Mouse (Mus musculus) forebrain, embryonic 11.5 days (tissue): ENCODE data around the gene Gm20708. TPM values are rescaled to one million over a fixed set of nuclear protein-coding genes. Genes with fewer than 3 reads are reported as not detected.
"Not testable (repeated sequence)": the region's sequence is repeated elsewhere in the genome, so short reads cannot be mapped to it uniquely, and the experiment has no call there.

Experiments used
- ATAC-seq: fragments of 200-750 bp; cut with Nextera tagmentation; replicated peaks from 2 replicates; pipeline ENCODE4 v1.8.0; 2017; ENCODE audit warnings: moderate TSS enrichment; ENCODE audit not compliant: low FRiP score
- DNase-seq: peaks from one replicate; pipeline ENCODE4 v3.0.0-alpha.2; 2017; ENCODE audit warnings: low spot score
- H3K27ac ChIP-seq: fragments of 300-500 bp; sonication (generic); 2 replicates; pipeline ENCODE4 v1.5.1; 2014; ENCODE audit warnings: low read depth, low read length
- H3K27me3 ChIP-seq: fragments of 300-500 bp; sonication (generic); 2 replicates; pipeline ENCODE4 v1.6.1; 2014; ENCODE audit warnings: mild to moderate bottlenecking, low read length, mixed read lengths; ENCODE audit not compliant: control insufficient read depth, insufficient read depth
- H3K36me3 ChIP-seq: fragments of 300-500 bp; sonication (generic); 2 replicates; pipeline ENCODE4 v1.6.1; 2014; ENCODE audit warnings: mild to moderate bottlenecking, low read length, moderate library complexity, mixed read lengths; ENCODE audit not compliant: control insufficient read depth, insufficient read depth
- H3K4me1 ChIP-seq: fragments of 300-500 bp; sonication (generic); replicated peaks from 2 replicates; pipeline ENCODE4 v1.6.1; 2014; ENCODE audit warnings: low read length, mixed read lengths; ENCODE audit not compliant: control insufficient read depth, insufficient read depth
- H3K4me2 ChIP-seq: fragments of 300-500 bp; sonication (generic); 2 replicates; pipeline ENCODE4 v1.6.1; 2014; ENCODE audit warnings: low read depth, mild to moderate bottlenecking, low read length, moderate library complexity, mixed read lengths; ENCODE audit not compliant: severe bottlenecking
- H3K4me3 ChIP-seq: fragments of 300-500 bp; sonication (generic); 2 replicates; pipeline ENCODE4 v1.5.1; 2014; ENCODE audit warnings: low read depth, low read length
- H3K9ac ChIP-seq: fragments of 300-500 bp; sonication (generic); 2 replicates; pipeline ENCODE4 v1.6.1; 2014; ENCODE audit warnings: low read length
- H3K9me3 ChIP-seq: fragments of 300-500 bp; sonication (generic); 2 replicates; pipeline ENCODE4 v1.6.1; 2016; ENCODE audit warnings: low read length, mixed read lengths; ENCODE audit not compliant: control insufficient read depth
- WGBS: fragments of 180-500 bp; shearing (Covaris S2); extraction: QIAGEN DNeasy Blood & Tissue Kit; methylation state at CpG from one replicate; pipeline ENCODE4 v1.1.7; 2014; 5-methylcytosine and 5-hydroxymethylcytosine counted together
- polyA plus RNA-seq: library from polyadenylated mRNA; unstranded; fragments of >200 nt; fragmentation: Nextera tagmentation; extraction: Ambion mirVana; gene quantifications from 2 replicates; pipeline ENCODE4 v1.2.1, GENCODE M21; 2014

Gm20708 gene
- polyA plus RNA-seq, 1 experiment from 2014 or later, result 0.55 TPM

- Histone ChIP-seq H3K27ac (no peak overlapping the region), H3K9ac (no peak overlapping the region), H3K4me3 (no peak overlapping the region), H3K27me3 (peaks cover 31% of the 10 kb centered on the region), H3K9me3 (no peaks in the 10 kb centered on the region), H3K36me3 (no peaks in the 10 kb centered on the region), H3K4me2 (no peak overlapping the region), H3K4me1 (peaks cover 8% of the 10 kb centered on the region)
- 6% methylated on average over 10 of the region's 10 CpGs for WGBS
- no peak for ATAC-seq
- DNase-seq, result peak; percentile 79
Measured at GRCm38 (mm10) chr11:117786294-117786693, 23.2 kb upstream of the Gm20708 start.

- not testable (repeated sequence) for ATAC-seq, H3K9ac ChIP-seq, H3K9me3 ChIP-seq, DNase-seq, H3K36me3 ChIP-seq, H3K4me1 ChIP-seq, H3K27ac ChIP-seq, H3K4me2 ChIP-seq, H3K4me3 ChIP-seq
- 78% methylated on average over 7 of the region's 7 CpGs for WGBS
- peaks cover 11% of the 10 kb centered on the region for H3K27me3 ChIP-seq
Measured at GRCm38 (mm10) chr11:117788481-117788880, 21.0 kb upstream of the Gm20708 start.

- peak; percentile 88 for DNase-seq
- 9% methylated on average over 13 of the region's 14 CpGs for WGBS
- no peak overlapping the region; the same call in 1 of the 2 replicates for H3K4me3 ChIP-seq
- no peaks in the 10 kb centered on the region for H3K36me3 ChIP-seq
- no peak overlapping the region for H3K27ac ChIP-seq
- ATAC-seq, result 0 out of 2 replicates have a peak, but pooled peaks have one; percentile 15
- H3K4me2 ChIP-seq, result peak overlapping the region; percentile 30
- no peaks in the 10 kb centered on the region for H3K9me3 ChIP-seq
- H3K4me1 ChIP-seq, result no peaks in the 10 kb centered on the region
- no peak overlapping the region for H3K9ac ChIP-seq
- H3K27me3 ChIP-seq, result 0 out of 2 replicates have a peak, but pooled peaks cover 5% of the 10 kb centered on the region
Measured at GRCm38 (mm10) chr11:117790286-117790685, 19.2 kb upstream of the Gm20708 start.

- Histone ChIP-seq H3K27me3 (0 out of 2 replicates have a peak, but pooled peaks cover 5% of the 10 kb centered on the region), H3K9me3 (no peaks in the 10 kb centered on the region), H3K4me1 (no peaks in the 10 kb centered on the region), H3K27ac (no peak overlapping the region), H3K4me2 (peak overlapping the region; percentile 30), H3K9ac (no peak overlapping the region), H3K36me3 (no peaks in the 10 kb centered on the region), H3K4me3 (no peak overlapping the region; the same call in 1 of the 2 replicates)
- 29% methylated on average over 23 of the region's 23 CpGs for WGBS
- ATAC-seq, result no peak
- DNase-seq, result no peak
Measured at GRCm38 (mm10) chr11:117790703-117791440, 18.6 kb upstream of the Gm20708 start.

- Histone ChIP-seq H3K4me2 (no peak overlapping the region), H3K27ac (no peak overlapping the region), H3K36me3 (no peaks in the 10 kb centered on the region), H3K4me1 (no peaks in the 10 kb centered on the region), H3K4me3 (no peak overlapping the region), H3K27me3 (0 out of 2 replicates have a peak, but pooled peaks cover 5% of the 10 kb centered on the region), H3K9me3 (no peaks in the 10 kb centered on the region), H3K9ac (no peak overlapping the region)
- DNase-seq (no peak), ATAC-seq (no peak)
- 86% methylated on average over 9 of the region's 9 CpGs for WGBS
Measured at GRCm38 (mm10) chr11:117791441-117791761, 18.1 kb upstream of the Gm20708 start.

- WGBS, result 6% methylated on average over 22 of the region's 22 CpGs
- peak overlapping the region; percentile 3; the same call in 1 of the 2 replicates for H3K4me2 ChIP-seq
- no peak overlapping the region for H3K27ac ChIP-seq
- no peak overlapping the region for H3K4me3 ChIP-seq
- ATAC-seq (0 out of 2 replicates have a peak, but pooled peaks have one; percentile 27), DNase-seq (peak; percentile 67)
- H3K27me3 ChIP-seq, result 0 out of 2 replicates have a peak, but pooled peaks cover 5% of the 10 kb centered on the region
- H3K9me3 ChIP-seq, result no peaks in the 10 kb centered on the region
- H3K4me1 ChIP-seq, result no peaks in the 10 kb centered on the region
- no peaks in the 10 kb centered on the region for H3K36me3 ChIP-seq
- peak overlapping the region; percentile 27; the same call in 1 of the 2 replicates for H3K9ac ChIP-seq
Measured at GRCm38 (mm10) chr11:117792281-117792888, 17.1 kb upstream of the Gm20708 start.

GRCm38 (mm10) chr11:117794035-117794551, 15.4 kb upstream of the Gm20708 start:
- no peak for ATAC-seq
- H3K9ac ChIP-seq, result no peak overlapping the region
- no peak overlapping the region for H3K4me2 ChIP-seq
- WGBS, result 70% methylated on average over 4 of the region's 4 CpGs
- 0 out of 2 replicates have a peak, but pooled peaks cover 5% of the 10 kb centered on the region for H3K27me3 ChIP-seq
- H3K4me3 ChIP-seq, result no peak overlapping the region
- H3K9me3 ChIP-seq, result no peaks in the 10 kb centered on the region
- no peak for DNase-seq
- no peaks in the 10 kb centered on the region for H3K4me1 ChIP-seq
- H3K36me3 ChIP-seq, result no peaks in the 10 kb centered on the region
- no peak overlapping the region for H3K27ac ChIP-seq

- Histone ChIP-seq H3K4me2 (no peak overlapping the region), H3K4me1 (no peaks in the 10 kb centered on the region), H3K27me3 (0 out of 2 replicates have a peak, but pooled peaks cover 2% of the 10 kb centered on the region), H3K9me3 (no peaks in the 10 kb centered on the region), H3K9ac (no peak overlapping the region), H3K36me3 (no peaks in the 10 kb centered on the region), H3K4me3 (no peak overlapping the region), H3K27ac (no peak overlapping the region)
- DNase-seq (no peak), ATAC-seq (no peak)
- WGBS, result 50% methylated on average over 5 of the region's 5 CpGs
Measured at GRCm38 (mm10) chr11:117796954-117797353, 12.5 kb upstream of the Gm20708 start.
